Mouse (Mus musculus): ENCODE results near the gene Psg28.

- no peak for TF ChIP-seq EP300 (optimal IDR thresholded peaks at IDR 0.05)
- TF ChIP-seq CTCF (IDR thresholded peaks at IDR 0.05; ENCODE audit: low read depth): no peak
Measured at GRCm38 (mm10) chr7:18403407-18403806, 28.4 kb downstream of the Psg28 start.

All from stomach, postnatal 0 days (tissue).